Mouse (Mus musculus) neural tube, embryonic 14.5 days (tissue): ENCODE results near the gene Cpped1. TPM values are rescaled to one million over a fixed set of nuclear protein-coding genes. Genes with fewer than 3 reads are reported as not detected.
A peak's percentile ranks its signal among the peaks of the same experiment; 100 is the strongest.

Source experiments
- ATAC-seq: fragments of 200-750 bp; cut with Nextera tagmentation; 2 replicates; pipeline ENCODE4 v1.8.0; 2017; ENCODE audit warnings: low read depth, mild to moderate bottlenecking, moderate TSS enrichment, moderate library complexity
- H3K27ac ChIP-seq: fragments of 300-500 bp; sonication (generic); 2 replicates; pipeline ENCODE4 v1.5.1; 2014; ENCODE audit warnings: low read depth, mild to moderate bottlenecking, control low read depth, low read length, moderate library complexity, mixed read lengths
- H3K27me3 ChIP-seq: fragments of 300-500 bp; sonication (generic); 2 replicates; pipeline ENCODE4 v1.6.1; 2014; ENCODE audit warnings: low read length; ENCODE audit not compliant: control insufficient read depth, insufficient read depth
- H3K36me3 ChIP-seq: fragments of 300-500 bp; sonication (generic); 2 replicates; pipeline ENCODE4 v1.6.1; 2014; ENCODE audit warnings: low read length, mixed read lengths; ENCODE audit not compliant: control insufficient read depth, insufficient read depth
- H3K4me1 ChIP-seq: fragments of 300-500 bp; sonication (generic); 2 replicates; pipeline ENCODE4 v1.6.1; 2014; ENCODE audit warnings: low read length; ENCODE audit not compliant: control insufficient read depth, insufficient read depth
- H3K4me2 ChIP-seq: fragments of 300-500 bp; sonication (generic); 2 replicates; pipeline ENCODE4 v1.6.1; 2014; ENCODE audit warnings: mild to moderate bottlenecking, low read depth, low read length, control low read depth
- H3K4me3 ChIP-seq: fragments of 300-500 bp; sonication (generic); 2 replicates; pipeline ENCODE4 v1.5.1; 2014; ENCODE audit warnings: low read depth, low read length, control low read depth, mixed read lengths
- H3K9ac ChIP-seq: fragments of 300-500 bp; sonication (generic); replicated peaks from 2 replicates; pipeline ENCODE4 v1.6.1; 2014; ENCODE audit warnings: low read depth, mild to moderate bottlenecking, control low read depth, low read length, mixed read lengths
- H3K9me3 ChIP-seq: fragments of 300-500 bp; sonication (generic); 2 replicates; pipeline ENCODE4 v1.6.1; 2016; ENCODE audit warnings: low read length; ENCODE audit not compliant: control insufficient read depth
- WGBS: fragments of 180-500 bp; shearing (Covaris S2); extraction: QIAGEN DNeasy Blood & Tissue Kit; methylation state at CpG from one replicate; pipeline ENCODE4 v1.1.7; 2014; 5-methylcytosine and 5-hydroxymethylcytosine counted together
- polyA plus RNA-seq: library from polyadenylated mRNA; unstranded; fragments of >200 nt; fragmentation: Nextera tagmentation; extraction: Ambion mirVana; gene quantifications from 2 replicates; pipeline ENCODE4 v1.2.1, GENCODE M21; 2014

Gene Cpped1
- polyA plus RNA-seq, 1 experiment from 2014 or later: 18.9 TPM

GRCm38 (mm10) chr16:11820791-11821190 is 88.5 kb downstream of the Cpped1 start:
- Histone ChIP-seq H3K4me2 (no peak overlapping the region), H3K27ac (no peak overlapping the region), H3K9ac (no peak overlapping the region), H3K4me1 (0 out of 2 replicates have a peak, but pooled peaks cover 3% of the 10 kb centered on the region), H3K27me3 (no peaks in the 10 kb centered on the region), H3K36me3 (no peaks in the 10 kb centered on the region), H3K9me3 (no peaks in the 10 kb centered on the region), H3K4me3 (no peak overlapping the region)
- 83% methylated on average over 7 of the region's 7 CpGs for WGBS
- ATAC-seq: no peak

- H3K27me3 ChIP-seq: no peaks in the 10 kb centered on the region
These were observed 94.2 kb downstream of the Cpped1 start for GRCm38 (mm10) chr16:11814935-11815650.

DNA sequence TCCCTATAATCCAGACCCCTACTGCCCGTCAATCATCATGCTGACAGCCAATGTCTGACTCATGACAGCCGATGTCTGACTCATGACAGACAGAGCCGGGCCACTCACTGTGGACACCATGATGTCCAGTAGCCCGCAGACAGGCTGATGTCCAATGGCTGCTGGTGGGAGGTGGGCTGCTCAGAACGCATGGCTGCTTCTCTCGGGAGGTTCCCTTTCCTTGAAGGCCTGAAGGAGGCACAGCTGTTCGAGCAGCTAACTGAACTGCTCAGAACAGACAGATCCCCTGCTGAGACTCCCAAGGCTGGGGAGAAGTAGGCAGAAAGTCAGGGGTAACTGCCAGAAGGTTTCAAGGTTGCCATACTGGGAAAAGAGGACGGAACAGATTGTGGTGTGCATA is 97.1 kb downstream of the Cpped1 start:
- Histone ChIP-seq H3K36me3 (no peaks in the 10 kb centered on the region), H3K9me3 (no peaks in the 10 kb centered on the region), H3K4me2 (no peak overlapping the region), H3K9ac (no peak overlapping the region), H3K27ac (no peak overlapping the region), H3K27me3 (no peaks in the 10 kb centered on the region), H3K4me3 (no peak overlapping the region), H3K4me1 (no peaks in the 10 kb centered on the region)
- 79% methylated on average over 8 of the region's 8 CpGs for WGBS
- ATAC-seq: no peak

More at GRCm38 (mm10) chr16:11814935-11815650, 94.2 kb downstream of the Cpped1 start:
- no peak overlapping the region for H3K4me3 ChIP-seq
- H3K27ac ChIP-seq: no peak overlapping the region
- H3K36me3 ChIP-seq: no peaks in the 10 kb centered on the region
- H3K4me1 ChIP-seq: no peaks in the 10 kb centered on the region
- no peaks in the 10 kb centered on the region for H3K9me3 ChIP-seq
- H3K9ac ChIP-seq: no peak overlapping the region
- ATAC-seq: peak; percentile 51; the same call in 1 of the 2 replicates
- 67% methylated on average over 10 of the region's 10 CpGs for WGBS
- H3K4me2 ChIP-seq: no peak overlapping the region

DNA sequence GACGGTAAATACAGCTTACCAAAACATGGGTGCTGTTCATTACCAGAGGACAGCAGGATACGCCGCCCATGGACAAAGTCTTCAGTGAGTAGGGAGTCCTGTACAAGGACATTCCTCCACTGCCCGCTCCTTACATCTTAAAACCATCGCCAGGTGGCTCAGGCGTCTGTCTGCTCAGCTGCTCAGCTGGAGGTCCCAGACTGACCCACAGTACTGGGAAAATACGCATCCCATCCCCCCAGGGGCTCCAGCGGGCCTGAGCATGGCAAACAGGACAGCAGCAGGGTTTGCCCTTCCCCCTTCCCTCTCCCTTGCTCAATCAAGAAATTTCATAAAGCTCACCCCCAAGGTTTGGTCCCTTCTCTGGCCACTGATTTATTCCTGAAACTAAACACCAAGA is 99.6 kb downstream of the Cpped1 start:
- H3K36me3 ChIP-seq: no peaks in the 10 kb centered on the region

DNA sequence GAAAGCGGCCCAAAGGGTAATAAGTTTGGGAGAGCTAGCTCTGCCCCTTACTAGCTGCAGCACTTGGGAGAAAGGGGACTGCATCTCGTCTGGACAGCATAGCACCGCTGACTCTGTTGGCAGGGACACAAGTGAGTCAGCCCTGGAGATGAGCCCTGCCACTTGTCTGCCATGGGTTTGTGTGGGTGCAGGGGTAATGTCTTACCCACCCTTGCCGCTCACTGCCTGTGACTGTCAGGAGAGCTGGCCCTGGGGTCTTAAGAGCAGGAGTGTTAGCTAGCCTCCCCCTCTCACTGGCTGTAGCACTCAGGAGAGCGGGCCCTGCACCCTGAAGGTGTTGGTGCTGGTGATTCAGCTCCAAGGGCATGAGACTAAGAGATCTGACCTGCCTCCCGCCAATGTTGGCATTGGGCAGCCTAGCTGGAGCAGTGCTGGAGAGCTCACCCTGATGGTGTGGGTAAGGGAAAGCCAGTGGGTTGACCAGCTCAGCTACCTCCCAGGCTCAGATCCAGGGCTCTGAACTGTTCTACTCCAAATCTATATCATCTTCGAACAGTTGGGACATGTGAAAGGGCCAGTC is 107.2 kb downstream of the Cpped1 start:
- Histone ChIP-seq H3K36me3 (no peaks in the 10 kb centered on the region), H3K27ac (no peak overlapping the region), H3K4me2 (no peak overlapping the region), H3K4me3 (no peak overlapping the region), H3K4me1 (no peaks in the 10 kb centered on the region), H3K9me3 (no peaks in the 10 kb centered on the region), H3K27me3 (no peaks in the 10 kb centered on the region), H3K9ac (no peak overlapping the region)
- no peak for ATAC-seq
- 94% methylated on average over 7 of the region's 7 CpGs for WGBS

More for the DNA sequence above, 99.6 kb downstream of the Cpped1 start:
- H3K9me3 ChIP-seq: no peaks in the 10 kb centered on the region
- no peak overlapping the region for H3K9ac ChIP-seq
- no peak for ATAC-seq
- H3K27me3 ChIP-seq: no peaks in the 10 kb centered on the region
- H3K4me3 ChIP-seq: no peak overlapping the region
- no peak overlapping the region for H3K4me2 ChIP-seq
- H3K27ac ChIP-seq: no peak overlapping the region
- 61% methylated on average over 8 of the region's 8 CpGs for WGBS
- H3K4me1 ChIP-seq: no peaks in the 10 kb centered on the region

GRCm38 (mm10) chr16:11795758-11796460 is 113.3 kb downstream of the Cpped1 start:
- 85% methylated on average over 7 of the region's 7 CpGs for WGBS
- no peaks in the 10 kb centered on the region for H3K36me3 ChIP-seq
- no peaks in the 10 kb centered on the region for H3K27me3 ChIP-seq
- H3K4me2 ChIP-seq: no peak overlapping the region
- ATAC-seq: no peak
- H3K9ac ChIP-seq: no peak overlapping the region
- no peak overlapping the region for H3K4me3 ChIP-seq
- no peaks in the 10 kb centered on the region for H3K9me3 ChIP-seq
- H3K27ac ChIP-seq: no peak overlapping the region
- H3K4me1 ChIP-seq: no peaks in the 10 kb centered on the region

DNA sequence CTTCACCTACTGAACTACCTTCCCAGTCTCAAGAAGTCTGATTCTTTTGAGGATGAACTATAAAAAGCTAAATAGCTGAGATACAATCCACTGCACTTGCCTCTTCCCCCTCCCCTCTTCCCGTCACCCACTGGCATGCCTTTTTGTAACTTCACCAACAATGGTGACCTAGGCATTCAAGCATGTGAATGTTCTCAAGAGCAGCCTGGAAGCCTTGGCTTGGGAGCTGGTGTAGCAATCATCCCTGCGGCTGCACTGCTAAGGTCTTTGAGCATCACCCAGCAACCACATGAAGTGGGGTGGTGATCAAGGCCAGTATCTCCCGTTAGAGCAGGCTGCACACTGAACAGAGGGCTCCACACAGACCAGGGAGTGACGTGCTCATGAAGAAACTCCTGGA is 114.6 kb downstream of the Cpped1 start:
- ATAC-seq: no peak
- no peaks in the 10 kb centered on the region for H3K9me3 ChIP-seq

DNA sequence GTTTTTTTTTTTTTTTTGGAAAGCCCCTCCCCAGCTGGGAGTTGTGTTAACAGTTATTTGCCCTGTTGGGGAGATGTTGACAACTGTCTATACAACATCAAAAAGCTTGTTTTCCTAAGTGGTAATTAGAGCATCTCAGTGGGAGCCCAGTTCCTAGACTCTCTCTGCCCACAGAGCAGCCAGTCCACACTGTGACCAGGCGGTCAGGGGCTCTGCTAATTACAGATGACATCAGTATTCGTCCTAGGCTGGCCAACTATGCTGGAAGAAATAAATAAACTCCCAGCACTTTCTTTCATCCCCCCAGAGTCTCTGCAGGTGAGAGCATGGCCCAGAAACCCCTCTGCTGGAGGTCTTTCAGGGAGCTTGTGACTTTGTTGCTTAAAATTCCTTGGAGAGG is 115.9 kb downstream of the Cpped1 start:
- Histone ChIP-seq H3K9me3 (no peaks in the 10 kb centered on the region), H3K27me3 (no peaks in the 10 kb centered on the region), H3K4me1 (no peaks in the 10 kb centered on the region), H3K4me2 (no peak overlapping the region), H3K27ac (no peak overlapping the region), H3K36me3 (no peaks in the 10 kb centered on the region), H3K9ac (no peak overlapping the region), H3K4me3 (no peak overlapping the region)
- WGBS: 21% methylated on average over 2 of the region's 2 CpGs
- ATAC-seq: no peak

More for the DNA sequence above, 114.6 kb downstream of the Cpped1 start:
- no peaks in the 10 kb centered on the region for H3K27me3 ChIP-seq
- H3K4me3 ChIP-seq: no peak overlapping the region
- no peak overlapping the region for H3K9ac ChIP-seq
- H3K36me3 ChIP-seq: no peaks in the 10 kb centered on the region
- no peak overlapping the region for H3K27ac ChIP-seq
- no peaks in the 10 kb centered on the region for H3K4me1 ChIP-seq
- no peak overlapping the region for H3K4me2 ChIP-seq
- WGBS: 66% methylated on average over 4 of the region's 4 CpGs

DNA sequence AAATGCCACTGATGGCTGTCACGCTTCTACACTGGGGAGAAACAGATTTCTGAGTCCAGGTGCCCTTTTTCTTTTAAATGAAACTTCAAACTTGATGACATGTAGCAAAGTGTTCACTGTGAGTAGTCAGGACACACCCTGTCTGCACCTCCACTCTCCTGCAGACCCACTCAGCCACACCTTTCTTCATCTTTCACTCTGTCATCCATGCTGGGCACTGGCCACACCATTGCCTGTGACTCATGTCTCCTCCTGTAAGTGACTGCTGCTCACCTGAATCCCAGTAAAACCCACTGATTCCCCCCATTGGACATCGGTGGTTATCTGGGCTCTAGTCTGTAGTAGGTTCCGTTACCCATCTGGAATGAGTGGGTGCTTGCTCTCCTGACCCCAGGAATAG is 118.8 kb downstream of the Cpped1 start:
- Histone ChIP-seq H3K9ac (no peak overlapping the region), H3K36me3 (no peaks in the 10 kb centered on the region), H3K4me1 (no peaks in the 10 kb centered on the region), H3K9me3 (no peaks in the 10 kb centered on the region), H3K27ac (no peak overlapping the region), H3K4me3 (no peak overlapping the region), H3K27me3 (no peaks in the 10 kb centered on the region), H3K4me2 (no peak overlapping the region)
- 88% methylated on average over 3 of the region's 3 CpGs for WGBS
- ATAC-seq: no peak
